Mouse (Mus musculus) kidney, adult 2 months (tissue): ENCODE measurements around the gene Cxcl17.

Experiments used
- CTCF ChIP-seq: fragments of 200-500 bp; conservative IDR thresholded peaks from 2 replicates; pipeline ENCODE4 v1.5.1; 2011; ENCODE audit warnings: low read depth, mild to moderate bottlenecking, control low read depth, low read length, moderate library complexity, mixed read lengths; ENCODE audit not compliant: insufficient read depth, insufficient read length
- POLR2A ChIP-seq: fragments of 200-500 bp; IDR thresholded peaks from one replicate; pipeline ENCODE4 v1.6.1; 2011; ENCODE audit warnings: low read depth, low read length, control low read depth

DNA sequence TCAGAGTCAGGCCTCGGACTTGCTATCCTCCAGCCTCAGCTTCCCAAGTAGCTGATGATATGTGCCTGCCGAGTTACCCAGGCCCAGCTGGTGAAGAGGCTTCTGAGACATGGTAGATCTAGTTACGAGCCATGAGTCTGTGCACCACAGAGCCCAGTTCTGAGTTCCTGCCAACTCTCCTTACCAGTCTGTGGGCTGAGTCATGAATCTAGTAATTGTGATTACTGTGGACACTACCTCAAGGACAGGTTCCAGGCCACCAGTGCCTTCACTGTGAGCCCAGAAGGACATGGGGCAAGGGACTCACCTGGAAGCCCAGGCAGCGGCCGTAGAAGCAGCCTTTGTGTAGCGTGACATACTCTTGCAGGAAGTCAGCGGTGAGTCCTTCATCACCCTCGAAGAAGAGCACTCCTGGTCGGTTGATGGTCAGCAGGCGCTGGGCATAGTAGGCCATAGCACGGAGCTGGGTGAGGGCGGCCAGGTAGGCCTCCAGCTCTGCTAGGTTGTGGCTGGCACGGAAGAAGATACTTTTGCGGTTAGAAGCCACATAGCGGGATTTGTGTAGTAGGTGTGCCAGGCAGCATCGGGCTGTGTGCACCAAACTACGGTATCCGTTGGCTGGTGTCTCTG, 24.8 kb downstream of the Cxcl17 start:
- no peak for TF ChIP-seq CTCF
- TF ChIP-seq POLR2A = no peak
